Mouse (Mus musculus) intestine, embryonic 14.5 days (tissue): ENCODE measurements around the gene C8g. TPM values are rescaled to one million over a fixed set of nuclear protein-coding genes. Genes with fewer than 3 reads are reported as not detected.

Source experiments
- ATAC-seq: fragments of 200-750 bp; cut with Nextera tagmentation; replicated peaks from 2 replicates; pipeline ENCODE4 v1.8.0; 2017; ENCODE audit warnings: low read depth, moderate number of reproducible peaks, moderate TSS enrichment, moderate library complexity; ENCODE audit not compliant: low FRiP score, low TSS enrichment
- DNase-seq: peaks from one replicate; pipeline ENCODE4 v3.0.0-alpha.2; 2018; ENCODE audit warnings: low spot score
- H3K27ac ChIP-seq: fragments of 300-500 bp; sonication (generic); 2 replicates; pipeline ENCODE4 v1.5.1; 2014; ENCODE audit warnings: low read depth, mild to moderate bottlenecking, control low read depth
- H3K27me3 ChIP-seq: fragments of 300-500 bp; sonication (generic); replicated peaks from 2 replicates; pipeline ENCODE4 v1.6.1; 2014; ENCODE audit warnings: low read length, control low read depth; ENCODE audit not compliant: control insufficient read depth, insufficient read depth
- H3K36me3 ChIP-seq: fragments of 300-500 bp; sonication (generic); 2 replicates; pipeline ENCODE4 v1.6.1; 2014; ENCODE audit warnings: low read length, control low read depth; ENCODE audit not compliant: control insufficient read depth, insufficient read depth
- H3K4me1 ChIP-seq: fragments of 300-500 bp; sonication (generic); replicated peaks from 2 replicates; pipeline ENCODE4 v1.6.1; 2014; ENCODE audit warnings: low read length, control low read depth, mixed read lengths; ENCODE audit not compliant: control insufficient read depth, insufficient read depth
- H3K4me2 ChIP-seq: fragments of 300-500 bp; sonication (generic); 2 replicates; pipeline ENCODE4 v1.6.1; 2014; ENCODE audit warnings: low read length
- H3K4me3 ChIP-seq: fragments of 300-500 bp; sonication (generic); 2 replicates; pipeline ENCODE4 v1.5.1; 2014; ENCODE audit warnings: low read depth, low read length, control low read depth, mixed read lengths
- H3K9ac ChIP-seq: fragments of 300-500 bp; sonication (generic); 2 replicates; pipeline ENCODE4 v1.6.1; 2014; ENCODE audit warnings: mild to moderate bottlenecking, low read length
- H3K9me3 ChIP-seq: fragments of 300-500 bp; sonication (generic); 2 replicates; pipeline ENCODE4 v1.6.1; 2016; ENCODE audit warnings: low read length, control low read depth; ENCODE audit not compliant: control insufficient read depth
- WGBS: fragments of 180-500 bp; shearing (Covaris S2); extraction: QIAGEN DNeasy Blood & Tissue Kit; methylation state at CpG from one replicate; pipeline ENCODE4 v1.1.7; 2014; 5-methylcytosine and 5-hydroxymethylcytosine counted together
- polyA plus RNA-seq: library from polyadenylated mRNA; unstranded; fragments of >200 nt; fragmentation: Nextera tagmentation; extraction: Ambion mirVana; gene quantifications from 2 replicates; pipeline ENCODE4 v1.2.1, GENCODE M21; 2014

C8g gene
- polyA plus RNA-seq, 1 experiment from 2014 or later: 6.3 TPM

GRCm38 (mm10) chr2:25504538-25504937 lies 3.0 kb upstream of the C8g start:
- 93% methylated on average over 19 of the region's 19 CpGs for WGBS
- Histone ChIP-seq H3K4me3 (no peak overlapping the region), H3K27ac (no peak overlapping the region), H3K9me3 (no peaks in the 10 kb centered on the region), H3K4me1 (peaks cover 10% of the 10 kb centered on the region), H3K4me2 (no peak overlapping the region), H3K9ac (no peak overlapping the region), H3K27me3 (no peaks in the 10 kb centered on the region), H3K36me3 (peaks cover 24% of the 10 kb centered on the region)
- DNase-seq: no peak
- ATAC-seq: no peak

- Histone ChIP-seq H3K27me3 (no peaks in the 10 kb centered on the region), H3K36me3 (peaks cover 24% of the 10 kb centered on the region), H3K4me1 (peaks cover 10% of the 10 kb centered on the region), H3K27ac (no peak overlapping the region), H3K4me3 (no peak overlapping the region), H3K9ac (no peak overlapping the region), H3K9me3 (no peaks in the 10 kb centered on the region), H3K4me2 (no peak overlapping the region)
- no peak for ATAC-seq
- 84% methylated on average over 3 of the region's 3 CpGs for WGBS
- DNase-seq: no peak
Observed at GRCm38 (mm10) chr2:25502726-25503125, 1.2 kb upstream of the C8g start.

GRCm38 (mm10) chr2:25500576-25501405 lies 728 bp downstream of the C8g start, which contains the start of gene Fbxw5:
Gene Fbxw5 (plus strand): TSS chr2:25500750.
- Histone ChIP-seq H3K27me3 (no peaks in the 10 kb centered on the region), H3K9me3 (no peaks in the 10 kb centered on the region), H3K9ac (peak within 1 kb of the TSS; percentile 95), H3K4me3 (peak within 1 kb of the TSS; percentile 97), H3K4me2 (peak within 1 kb of the TSS; percentile 100), H3K27ac (0 out of 2 replicates have a peak within 1 kb of the TSS, but pooled peaks have one; percentile 54), H3K36me3 (peaks cover 24% of the 10 kb centered on the region), H3K4me1 (peaks cover 10% of the 10 kb centered on the region)
- ATAC-seq (peak; percentile 85), DNase-seq (peak; percentile 87)
- under 1% methylated on average over 44 of the region's 44 CpGs for WGBS

GRCm38 (mm10) chr2:25500071-25500575 lies 1.4 kb downstream of the C8g start:
- Histone ChIP-seq H3K4me3 (peak overlapping the region; percentile 97), H3K4me2 (peak overlapping the region; percentile 60), H3K27me3 (no peaks in the 10 kb centered on the region), H3K4me1 (peaks cover 10% of the 10 kb centered on the region), H3K9ac (peak overlapping the region; percentile 48), H3K9me3 (no peaks in the 10 kb centered on the region), H3K27ac (no peak overlapping the region), H3K36me3 (peaks cover 22% of the 10 kb centered on the region)
- peak; percentile 24 for ATAC-seq
- DNase-seq: no peak
- whole genome bisulfite sequencing: 67% methylated on average over 6 of the region's 6 CpGs

- ATAC-seq (no peak), DNase-seq (no peak)
- Histone ChIP-seq H3K4me2 (no peak overlapping the region), H3K36me3 (peaks cover 9% of the 10 kb centered on the region), H3K27me3 (no peaks in the 10 kb centered on the region), H3K4me1 (peaks cover 10% of the 10 kb centered on the region), H3K27ac (no peak overlapping the region), H3K9ac (no peak overlapping the region), H3K4me3 (no peak overlapping the region), H3K9me3 (no peaks in the 10 kb centered on the region)
- WGBS: 69% methylated on average over 15 of the region's 15 CpGs
Observed at GRCm38 (mm10) chr2:25498622-25499478, 2.7 kb downstream of the C8g start.

- WGBS: 51% methylated on average over 6 of the region's 6 CpGs
Observed at GRCm38 (mm10) chr2:25497846-25498575, 3.5 kb downstream of the C8g start.

GRCm38 (mm10) chr2:25496462-25496861 lies 5.1 kb downstream of the C8g start:
- DNase-seq (no peak), ATAC-seq (no peak)
- Histone ChIP-seq H3K4me2 (no peak overlapping the region), H3K4me1 (peaks cover 3% of the 10 kb centered on the region), H3K4me3 (no peak overlapping the region), H3K27me3 (no peaks in the 10 kb centered on the region), H3K36me3 (no peaks in the 10 kb centered on the region), H3K9me3 (no peaks in the 10 kb centered on the region), H3K27ac (no peak overlapping the region), H3K9ac (no peak overlapping the region)
- 47% methylated on average over 4 of the region's 4 CpGs for WGBS

More at GRCm38 (mm10) chr2:25497846-25498575, 3.5 kb downstream of the C8g start:
- Histone ChIP-seq H3K4me2 (no peak overlapping the region), H3K4me1 (peaks cover 10% of the 10 kb centered on the region), H3K9ac (no peak overlapping the region), H3K36me3 (peaks cover under 1% of the 10 kb centered on the region; the same call in 1 of the 2 replicates), H3K4me3 (no peak overlapping the region), H3K27ac (no peak overlapping the region), H3K9me3 (no peaks in the 10 kb centered on the region), H3K27me3 (no peaks in the 10 kb centered on the region)
- DNase-seq (no peak), ATAC-seq (no peak)

GRCm38 (mm10) chr2:25493476-25493961 lies 8.0 kb downstream of the C8g start, which contains the start of gene Lcn12:
Gene Lcn12 (minus strand): TSS chr2:25493911.
- no peak within 1 kb of the TSS for H3K27ac ChIP-seq
- H3K36me3 ChIP-seq: no peaks in the 10 kb centered on the region
- no peak within 1 kb of the TSS for H3K4me2 ChIP-seq
- DNase-seq: no peak
- no peak for ATAC-seq
- no peaks in the 10 kb centered on the region for H3K4me1 ChIP-seq
- no peak within 1 kb of the TSS for H3K4me3 ChIP-seq
- no peak within 1 kb of the TSS for H3K9ac ChIP-seq
- WGBS: 84% methylated on average over 5 of the region's 5 CpGs
- H3K27me3 ChIP-seq: no peaks in the 10 kb centered on the region
- H3K9me3 ChIP-seq: no peaks in the 10 kb centered on the region
